Mouse (Mus musculus) heart, embryonic 11.5 days (tissue): ENCODE results near the gene Olig2. TPM values are rescaled to one million over a fixed set of nuclear protein-coding genes. Genes with fewer than 3 reads are reported as not detected.
"Not testable (repeated sequence)": the region's sequence is repeated elsewhere in the genome, so short reads cannot be mapped to it uniquely, and the experiment has no call there.

Source experiments
- ATAC-seq: fragments of 200-750 bp; cut with Nextera tagmentation; replicated peaks from 2 replicates; pipeline ENCODE4 v1.8.0; 2017; ENCODE audit warnings: moderate library complexity; ENCODE audit not compliant: insufficient number of reproducible peaks, low FRiP score, low TSS enrichment
- H3K27ac ChIP-seq: fragments of 300-500 bp; sonication (generic); 2 replicates; pipeline ENCODE4 v1.5.1; 2014; ENCODE audit warnings: mild to moderate bottlenecking, low read depth, low read length
- H3K27me3 ChIP-seq: fragments of 300-500 bp; sonication (generic); 2 replicates; pipeline ENCODE4 v1.6.1; 2014; ENCODE audit warnings: mild to moderate bottlenecking, low read length, mixed read lengths; ENCODE audit not compliant: control insufficient read depth, insufficient read depth
- H3K36me3 ChIP-seq: fragments of 300-500 bp; sonication (generic); 2 replicates; pipeline ENCODE4 v1.6.1; 2014; ENCODE audit warnings: mild to moderate bottlenecking, low read length, moderate library complexity, mixed read lengths; ENCODE audit not compliant: control insufficient read depth, insufficient read depth
- H3K4me1 ChIP-seq: fragments of 300-500 bp; sonication (generic); 2 replicates; pipeline ENCODE4 v1.6.1; 2014; ENCODE audit warnings: low read length; ENCODE audit not compliant: control insufficient read depth, insufficient read depth
- H3K4me2 ChIP-seq: fragments of 300-500 bp; sonication (generic); 2 replicates; pipeline ENCODE4 v1.6.1; 2014; ENCODE audit warnings: mild to moderate bottlenecking, moderate library complexity
- H3K4me3 ChIP-seq: fragments of 300-500 bp; sonication (generic); 2 replicates; pipeline ENCODE4 v1.5.1; 2014; ENCODE audit warnings: low read depth, low read length
- H3K9ac ChIP-seq: fragments of 300-500 bp; sonication (generic); 2 replicates; pipeline ENCODE4 v1.6.1; 2014; ENCODE audit warnings: mild to moderate bottlenecking, low read depth, low read length, moderate library complexity
- H3K9me3 ChIP-seq: fragments of 300-500 bp; sonication (generic); replicated peaks from 2 replicates; pipeline ENCODE4 v1.6.1; 2016; ENCODE audit warnings: low read length; ENCODE audit not compliant: control insufficient read depth
- WGBS: fragments of 180-500 bp; shearing (Covaris S2); extraction: QIAGEN DNeasy Blood & Tissue Kit; methylation state at CpG from one replicate; pipeline ENCODE4 v1.1.7; 2014; ENCODE audit not compliant: insufficient replicate concordance; 5-methylcytosine and 5-hydroxymethylcytosine counted together
- polyA plus RNA-seq: library from polyadenylated mRNA; unstranded; fragments of >200 nt; fragmentation: Nextera tagmentation; extraction: Ambion mirVana; gene quantifications from 2 replicates; pipeline ENCODE4 v1.2.1, GENCODE M21; 2014

Gene Olig2
- polyA plus RNA-seq, 1 experiment from 2014 or later: 0.06 TPM

- Histone ChIP-seq H3K4me1 (peaks cover 13% of the 10 kb centered on the region), H3K9ac (no peak overlapping the region), H3K36me3 (no peaks in the 10 kb centered on the region), H3K9me3 (no peaks in the 10 kb centered on the region), H3K27ac (no peak overlapping the region), H3K27me3 (peaks cover 98% of the 10 kb centered on the region), H3K4me3 (no peak overlapping the region), H3K4me2 (no peak overlapping the region)
- ATAC-seq: no peak
- WGBS: 4% methylated on average over 10 of the region's 10 CpGs
These were observed 3.8 kb downstream of the Olig2 start for GRCm38 (mm10) chr16:91229072-91229348.

- Histone ChIP-seq H3K4me1 (peaks cover 13% of the 10 kb centered on the region), H3K36me3 (no peaks in the 10 kb centered on the region), H3K4me2 (no peak overlapping the region), H3K9me3 (no peaks in the 10 kb centered on the region), H3K9ac (no peak overlapping the region), H3K4me3 (no peak overlapping the region), H3K27me3 (peaks cover 98% of the 10 kb centered on the region), H3K27ac (no peak overlapping the region)
- WGBS: 17% methylated on average over 8 of the region's 8 CpGs
- ATAC-seq: no peak
These were observed 4.4 kb downstream of the Olig2 start for GRCm38 (mm10) chr16:91229643-91230042.

GRCm38 (mm10) chr16:91231781-91232469 is 6.7 kb downstream of the Olig2 start:
- no peak for ATAC-seq
- 5% methylated on average over 26 of the region's 26 CpGs for WGBS

GRCm38 (mm10) chr16:91232470-91233240 is 7.4 kb downstream of the Olig2 start:
- WGBS: 6% methylated on average over 25 of the region's 25 CpGs
- no peaks in the 10 kb centered on the region for H3K36me3 ChIP-seq
- ATAC-seq: no peak
- H3K27me3 ChIP-seq: peaks cover 96% of the 10 kb centered on the region
- no peak overlapping the region for H3K4me2 ChIP-seq
- no peak overlapping the region for H3K9ac ChIP-seq
- H3K9me3 ChIP-seq: no peaks in the 10 kb centered on the region
- H3K4me1 ChIP-seq: no peaks in the 10 kb centered on the region
- no peak overlapping the region for H3K27ac ChIP-seq
- no peak overlapping the region for H3K4me3 ChIP-seq

More at GRCm38 (mm10) chr16:91231781-91232469, 6.7 kb downstream of the Olig2 start:
- H3K4me1 ChIP-seq: peaks cover 3% of the 10 kb centered on the region
- no peak overlapping the region for H3K27ac ChIP-seq
- peaks cover 97% of the 10 kb centered on the region for H3K27me3 ChIP-seq
- no peak overlapping the region for H3K4me2 ChIP-seq
- H3K36me3 ChIP-seq: no peaks in the 10 kb centered on the region
- no peak overlapping the region for H3K4me3 ChIP-seq
- no peak overlapping the region for H3K9ac ChIP-seq
- no peaks in the 10 kb centered on the region for H3K9me3 ChIP-seq

GRCm38 (mm10) chr16:91233241-91233944 is 8.1 kb downstream of the Olig2 start:
- H3K9me3 ChIP-seq: no peaks in the 10 kb centered on the region
- peaks cover 98% of the 10 kb centered on the region for H3K27me3 ChIP-seq
- ATAC-seq: no peak
- H3K4me1 ChIP-seq: no peaks in the 10 kb centered on the region
- H3K4me2 ChIP-seq: no peak overlapping the region
- no peaks in the 10 kb centered on the region for H3K36me3 ChIP-seq
- 27% methylated on average over 11 of the region's 11 CpGs for WGBS
- no peak overlapping the region for H3K4me3 ChIP-seq
- H3K9ac ChIP-seq: no peak overlapping the region
- no peak overlapping the region for H3K27ac ChIP-seq

- Histone ChIP-seq H3K9me3 (no peaks in the 10 kb centered on the region), H3K4me1 (no peaks in the 10 kb centered on the region), H3K4me2 (no peak overlapping the region), H3K36me3 (no peaks in the 10 kb centered on the region), H3K9ac (no peak overlapping the region), H3K27ac (no peak overlapping the region), H3K27me3 (peaks cover 59% of the 10 kb centered on the region), H3K4me3 (no peak overlapping the region)
- WGBS: 54% methylated on average over 4 of the region's 4 CpGs
- no peak for ATAC-seq
These were observed 13.8 kb downstream of the Olig2 start for GRCm38 (mm10) chr16:91239024-91239423.

GRCm38 (mm10) chr16:91246292-91246691 is 21.0 kb downstream of the Olig2 start:
- H3K4me2 ChIP-seq: no peak overlapping the region
- H3K9ac ChIP-seq: no peak overlapping the region
- no peaks in the 10 kb centered on the region for H3K9me3 ChIP-seq
- no peak overlapping the region for H3K27ac ChIP-seq
- no peak for ATAC-seq
- H3K36me3 ChIP-seq: no peaks in the 10 kb centered on the region
- 63% methylated on average over 9 of the region's 9 CpGs for WGBS
- H3K4me1 ChIP-seq: no peaks in the 10 kb centered on the region
- no peak overlapping the region for H3K4me3 ChIP-seq
- peaks cover 12% of the 10 kb centered on the region; the same call in 1 of the 2 replicates for H3K27me3 ChIP-seq

GRCm38 (mm10) chr16:91255419-91256164 is 30.3 kb downstream of the Olig2 start:
- ATAC-seq, H3K9me3 ChIP-seq, H3K4me3 ChIP-seq, H3K36me3 ChIP-seq, H3K9ac ChIP-seq, H3K4me1 ChIP-seq, H3K27ac ChIP-seq: not testable (repeated sequence)
- Histone ChIP-seq H3K27me3 (peaks cover 36% of the 10 kb centered on the region), H3K4me2 (peak overlapping the region; percentile 34)
- 14% methylated on average over 21 of the region's 28 CpGs for WGBS
